18 mouse cellular contexts compared by ENCODE assay signal in genomic region chr2:33817663-33818346, GRCm38 (mm10).
A peak's percentile ranks its signal among the peaks of the same experiment; 100 is the strongest.
DNase-seq lines count a peak whose midpoint lies in the region; ATAC-seq lines count a peak whose summit lies in the region.
"Had no signal": no experiment of that assay in that cellular context is flagged by ENCODE, and none has a peak within 500 bp of the region (broad histone marks: within the 10 kb centered on the region; RNA-seq: fewer than 3 reads in every experiment).

No protein-coding gene starts in this region.

- DNase-seq in cerebellum, adult 9-10 months, result peak; percentile 45
- no peak for DNase-seq in cerebellum, adult 11 months
- DNase-seq in 416B (ENCODE audit: low read depth), result peak; percentile 48
- peak; percentile 39 to 48 for DNase-seq in cerebellum, postnatal 14 days
- no peak for DNase-seq in adrenal gland, adult 2 months
- no peak for DNase-seq in liver
- no peak for DNase-seq in layer of hippocampus, adult 18-20 months (ENCODE audit: low spot score in 2 of 2)
- DNase-seq: adrenal gland, postnatal 25 days; B cell, adult 2 months; gastrocnemius, postnatal 10 days had no signal

- ATAC-seq in limb, embryonic 15.5 days (ENCODE audit: insufficient number of reproducible peaks, low FRiP score, low TSS enrichment, low read depth), result no peak
- ATAC-seq: hindbrain, embryonic 16.5 days; liver, embryonic 12.5 days had no signal

- H3K36me3 ChIP-seq in limb, embryonic 15.5 days, result peaks cover 26% of the 10 kb centered on the region
- H3K36me3 ChIP-seq: stomach, embryonic 15.5 days had no signal

- no peaks in the 10 kb centered on the region for H3K9me3 ChIP-seq in limb, embryonic 15.5 days
- H3K9me3 ChIP-seq: G1E; liver, embryonic 12.5 days; stomach, embryonic 15.5 days had no signal

- H3K4me2 ChIP-seq in limb, embryonic 15.5 days, result no peak overlapping the region
- H3K4me2 ChIP-seq: heart, embryonic 11.5 days; liver, embryonic 12.5 days; midbrain, embryonic 11.5 days; stomach, embryonic 15.5 days had no signal

- no peak overlapping the region for H3K9ac ChIP-seq in limb, embryonic 15.5 days
- H3K9ac ChIP-seq: liver, embryonic 12.5 days; stomach, embryonic 15.5 days had no signal

- H3K27ac ChIP-seq in limb, embryonic 15.5 days, result peak overlapping the region; percentile 35; the same call in 1 of the 2 replicates
- H3K27ac ChIP-seq: liver, embryonic 12.5 days; stomach, embryonic 15.5 days had no signal

- WGBS in limb, embryonic 15.5 days, result 66% methylated on average over 9 of the region's 9 CpGs

- H3K4me3 ChIP-seq in limb, embryonic 15.5 days, result no peak overlapping the region
- H3K4me3 ChIP-seq: liver, embryonic 12.5 days; myocyte; stomach, embryonic 15.5 days had no signal

- H3K4me1 ChIP-seq in limb, embryonic 15.5 days, result peaks cover 56% of the 10 kb centered on the region
- H3K4me1 ChIP-seq: stomach, embryonic 15.5 days had no signal

- no peaks in the 10 kb centered on the region for H3K27me3 ChIP-seq in limb, embryonic 15.5 days
- H3K27me3 ChIP-seq: liver, embryonic 12.5 days; stomach, embryonic 15.5 days had no signal

Comparison
In these comparisons a context has a peak if more than half of its experiments do, and no peak if none do; other contexts are left out.
1. DNase-seq: peak in cerebellum, adult 9-10 months (single experiment), 416B (single experiment) and cerebellum, postnatal 14 days (2 of 2); none in cerebellum, adult 11 months (single experiment), adrenal gland, adult 2 months (single experiment), liver (single experiment) and layer of hippocampus, adult 18-20 months (0 of 2).